9 mouse cellular contexts compared by ENCODE assay signal in the genomic region with DNA sequence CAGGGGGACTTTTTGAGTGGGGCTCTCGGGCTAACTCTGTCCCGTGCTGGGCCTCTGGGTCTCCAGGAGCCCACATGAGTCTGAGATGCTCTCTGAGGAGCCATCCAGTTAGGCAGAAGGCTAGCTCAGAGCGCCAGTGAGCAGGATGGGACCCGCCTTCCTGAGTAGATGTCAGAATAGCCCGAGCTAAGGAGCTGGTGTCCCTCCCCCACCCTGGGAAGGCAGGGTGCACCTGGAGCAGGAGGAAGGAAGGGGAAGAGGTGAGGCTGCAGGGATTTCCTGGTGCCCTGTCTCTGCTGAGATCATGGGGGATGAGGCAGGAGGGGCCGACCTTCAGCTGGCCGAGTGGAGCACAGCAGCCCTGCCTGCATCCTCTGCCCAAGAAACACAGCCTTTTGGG. TPM values are rescaled to one million over a fixed set of nuclear protein-coding genes. Genes with fewer than 3 reads are reported as not detected.
A peak's percentile ranks its signal among the peaks of the same experiment; 100 is the strongest.
DNase-seq lines count a peak whose midpoint lies in the region; ATAC-seq lines count a peak whose summit lies in the region.
"Had no signal": no experiment of that assay in that cellular context is flagged by ENCODE, and none has a peak within 500 bp of the region (broad histone marks: within the 10 kb centered on the region; RNA-seq: fewer than 3 reads in every experiment).

No protein-coding gene starts in this region.

- WGBS in kidney, embryonic 14.5 days: 46% methylated on average over 7 of the region's 7 CpGs

- ATAC-seq in kidney, embryonic 14.5 days (ENCODE audit: low FRiP score, low TSS enrichment): 0 out of 2 replicates have a peak, but pooled peaks have one; percentile 2
- no peak for ATAC-seq in granulocyte monocyte progenitor cell, adult 5-6 weeks (replicated peaks; ENCODE audit: poor library complexity, severe bottlenecking)
- no peak for ATAC-seq in monocyte, adult 5-6 weeks (replicated peaks; ENCODE audit: insufficient number of reproducible peaks, low FRiP score, low TSS enrichment, poor library complexity, severe bottlenecking)

- H3K27ac ChIP-seq in kidney, embryonic 14.5 days (ENCODE audit: low read depth, low read length): no peak overlapping the region

- peaks cover 17% of the 10 kb centered on the region for H3K4me1 ChIP-seq in kidney, embryonic 14.5 days (ENCODE audit: control insufficient read depth, insufficient read depth, low read length)

- H3K4me2 ChIP-seq in kidney, embryonic 14.5 days (replicated peaks; ENCODE audit: low read depth, low read length): peak overlapping the region; percentile 38

- H3K9ac ChIP-seq in kidney, embryonic 14.5 days (ENCODE audit: low read depth, low read length): peak overlapping the region; percentile 9; the same call in 1 of the 2 replicates

- H3K9me3 ChIP-seq in kidney, embryonic 14.5 days (ENCODE audit: control insufficient read depth, low read length): no peaks in the 10 kb centered on the region

- H3K36me3 ChIP-seq in kidney, embryonic 14.5 days (ENCODE audit: control insufficient read depth, insufficient read depth, low read length): no peaks in the 10 kb centered on the region

- DNase-seq in gastrocnemius, postnatal 25 days: peak; percentile 65
- DNase-seq in gastrocnemius, adult 8-10 months (ENCODE audit: low spot score in 2 of 2): no peak
- DNase-seq in heart, adult 8-10 months (ENCODE audit: low spot score): peak; percentile 85
- DNase-seq in lung, postnatal 10 days: peak; percentile 70
- no peak for DNase-seq in left cerebral cortex, adult 18-20 months (ENCODE audit: low spot score in 2 of 2)

- H3K4me3 ChIP-seq in kidney, embryonic 14.5 days (ENCODE audit: low read length): peak overlapping the region; percentile 34; the same call in 1 of the 2 replicates

- no peaks in the 10 kb centered on the region for H3K27me3 ChIP-seq in kidney, embryonic 14.5 days (ENCODE audit: control insufficient read depth, insufficient read depth, low read length)
- H3K27me3 ChIP-seq: CH12.LX had no signal

RNA-seq across cellular contexts. Expression of a gene that starts 7.6 kb away (rescaled TPM):
- 1 to 10 TPM; 4.2 to 8.4 TPM for total RNA-seq in gastrocnemius, postnatal 25 days (2021)
- 1 to 10 TPM; 3.3 to 6.6 (median 6.1) TPM for total RNA-seq in gastrocnemius, adult 8-10 months (2022)
- 10 to 100 TPM; 16.4 to 28.8 (median 21.7) TPM for total RNA-seq in heart, adult 8-10 months (2022)
- polyA plus RNA-seq in kidney, embryonic 14.5 days (2014; fragmentation: Nextera tagmentation; extraction: Ambion mirVana): 19.8 and 25.4 TPM in 2 replicates
- 14.3 and 17.6 TPM in 2 replicates for total RNA-seq in granulocyte monocyte progenitor cell, adult 5-6 weeks (2014; fragmentation: Nextera tagmentation)
- 11.2 and 12.7 TPM in 2 replicates for total RNA-seq in granulocyte monocyte progenitor cell, adult 5-6 weeks (2017)
- 37.3 to 83.5 TPM (median 42.5 TPM) in 3 replicates for total RNA-seq in monocyte, adult 5-6 weeks (2017)
- 10 to 100 TPM; 27.9 to 35.5 TPM for total RNA-seq in left cerebral cortex, adult 18-20 months (2021)

RNA-seq across cellular contexts. Expression of a gene that starts 12.4 kb away (rescaled TPM):
- total RNA-seq in gastrocnemius, postnatal 25 days (2021): not detected
- not detected for total RNA-seq in gastrocnemius, adult 8-10 months (2022)
- total RNA-seq in heart, adult 8-10 months (2022): not detected
- polyA plus RNA-seq in kidney, embryonic 14.5 days (2014; fragmentation: Nextera tagmentation; extraction: Ambion mirVana): not detected in 2 replicates
- not detected in 2 replicates for total RNA-seq in granulocyte monocyte progenitor cell, adult 5-6 weeks (2014; fragmentation: Nextera tagmentation)
- not detected in 2 replicates for total RNA-seq in granulocyte monocyte progenitor cell, adult 5-6 weeks (2017)
- not detected in 3 replicates for total RNA-seq in monocyte, adult 5-6 weeks (2017)
- 1 to 10 TPM; 2.2 to 2.8 TPM for total RNA-seq in left cerebral cortex, adult 18-20 months (2021)
- total RNA-seq: CH12.LX had no signal

RNA-seq across cellular contexts. Expression of a gene that starts 15.6 kb away (rescaled TPM):
- 10 to 100 TPM; 17.2 to 20.0 TPM for total RNA-seq in gastrocnemius, postnatal 25 days (2021)
- 10 to 100 TPM; 17.0 to 22.2 (median 20.8) TPM for total RNA-seq in gastrocnemius, adult 8-10 months (2022)
- 10 to 100 TPM; 23.3 to 27.1 (median 25.7) TPM for total RNA-seq in heart, adult 8-10 months (2022)
- 105 and 106 TPM in 2 replicates for polyA plus RNA-seq in kidney, embryonic 14.5 days (2014; fragmentation: Nextera tagmentation; extraction: Ambion mirVana)
- total RNA-seq in granulocyte monocyte progenitor cell, adult 5-6 weeks (2014; fragmentation: Nextera tagmentation): 89.5 and 102 TPM in 2 replicates
- total RNA-seq in granulocyte monocyte progenitor cell, adult 5-6 weeks (2017): 44.8 and 54.3 TPM in 2 replicates
- 83.0 to 107 TPM (median 86.5 TPM) in 3 replicates for total RNA-seq in monocyte, adult 5-6 weeks (2017)
- total RNA-seq in left cerebral cortex, adult 18-20 months (2021): 100 to 1,000 TPM; 128 to 133 TPM

RNA-seq across cellular contexts. Expression of a gene that starts 24.5 kb away (rescaled TPM):
- 1 to 10 TPM; 3.9 to 4.7 TPM for total RNA-seq in gastrocnemius, postnatal 25 days (2021)
- 1 to 10 TPM; 4.2 to 5.8 (median 4.7) TPM for total RNA-seq in gastrocnemius, adult 8-10 months (2022)
- total RNA-seq in heart, adult 8-10 months (2022): 1 to 10 TPM; 5.5 to 6.0 (median 5.8) TPM
- polyA plus RNA-seq in kidney, embryonic 14.5 days (2014; fragmentation: Nextera tagmentation; extraction: Ambion mirVana): 27.1 and 33.2 TPM in 2 replicates
- 24.2 and 34.0 TPM in 2 replicates for total RNA-seq in granulocyte monocyte progenitor cell, adult 5-6 weeks (2014; fragmentation: Nextera tagmentation)
- total RNA-seq in granulocyte monocyte progenitor cell, adult 5-6 weeks (2017): 19.0 and 20.7 TPM in 2 replicates
- total RNA-seq in monocyte, adult 5-6 weeks (2017): 6.4 to 12.8 TPM (median 8.0 TPM) in 3 replicates
- 1 to 10 TPM; 7.6 to 9.0 TPM for total RNA-seq in left cerebral cortex, adult 18-20 months (2021)

RNA-seq across cellular contexts. Expression of a gene that starts 28.6 kb away (rescaled TPM):
- total RNA-seq in gastrocnemius, postnatal 25 days (2021): 1 to 10 TPM; 4.9 to 5.7 TPM
- total RNA-seq in gastrocnemius, adult 8-10 months (2022): 1 to 10 TPM; 4.3 to 5.1 (median 4.6) TPM
- total RNA-seq in heart, adult 8-10 months (2022): 10 to 100 TPM in 1 of 4 experiments, 1 to 10 TPM in 3; 7.8 to 10.1 (median 8.2) TPM
- polyA plus RNA-seq in kidney, embryonic 14.5 days (2014; fragmentation: Nextera tagmentation; extraction: Ambion mirVana): 75.6 and 76.8 TPM in 2 replicates
- 15.4 and 33.4 TPM in 2 replicates for total RNA-seq in granulocyte monocyte progenitor cell, adult 5-6 weeks (2014; fragmentation: Nextera tagmentation)
- total RNA-seq in granulocyte monocyte progenitor cell, adult 5-6 weeks (2017): 19.0 and 28.7 TPM in 2 replicates
- total RNA-seq in monocyte, adult 5-6 weeks (2017): 17.5 to 24.6 TPM (median 19.5 TPM) in 3 replicates
- 10 to 100 TPM; 28.7 to 34.3 TPM for total RNA-seq in left cerebral cortex, adult 18-20 months (2021)

Comparison
In these comparisons a context has a peak if more than half of its experiments do, and no peak if none do; other contexts are left out.
1. DNase-seq: peak in gastrocnemius, postnatal 25 days (single experiment), heart, adult 8-10 months (single experiment) and lung, postnatal 10 days (single experiment); none in gastrocnemius, adult 8-10 months (0 of 2) and left cerebral cortex, adult 18-20 months (0 of 2).